Mouse (Mus musculus) heart, adult 11 months (tissue): ENCODE measurements at regions not wholly inside any gene's neighbourhood (a gene's known extent, or its start where the extent isn't known, plus 50 kb on each side); places are given as distances from the start of the nearest gene placed in this dataset.

Experiments used
- DNase-seq: peaks from one replicate; pipeline ENCODE4 v3.0.0; 2022

GRCm38 (mm10) chr13:51299047-51299760 is 109.2 kb upstream of the S1pr3 start:
- DNase-seq: peak; percentile 98

- no peak for DNase-seq
Measured at GRCm38 (mm10) chr13:51301476-51301875, 107.0 kb upstream of the S1pr3 start.

- no peak for DNase-seq
Measured at GRCm38 (mm10) chr13:51303112-51303511, 105.3 kb upstream of the S1pr3 start.

GRCm38 (mm10) chr13:51304631-51305030 is 103.8 kb upstream of the S1pr3 start:
- DNase-seq: peak; percentile 73

GRCm38 (mm10) chr13:51309446-51309845 is 99.0 kb upstream of the S1pr3 start:
- peak; percentile 40 for DNase-seq

- peak; percentile 96 for DNase-seq
Measured at GRCm38 (mm10) chr13:51310041-51310440, 98.4 kb upstream of the S1pr3 start.

- DNase-seq: peak; percentile 98
Measured at GRCm38 (mm10) chr13:51311679-51312255, 96.7 kb upstream of the S1pr3 start.

- peak; percentile 98 for DNase-seq
Measured at GRCm38 (mm10) chr13:51313129-51313850, 95.1 kb upstream of the S1pr3 start.

GRCm38 (mm10) chr13:51314541-51314977 is 93.9 kb upstream of the S1pr3 start:
- peak; percentile 99 for DNase-seq

GRCm38 (mm10) chr13:51315008-51315778 is 93.2 kb upstream of the S1pr3 start:
- DNase-seq: no peak

- DNase-seq: peak; percentile 89
Measured at GRCm38 (mm10) chr13:51315779-51316041, 92.7 kb upstream of the S1pr3 start.

- DNase-seq: peak; percentile 91
Measured at GRCm38 (mm10) chr13:51323058-51323715, 85.3 kb upstream of the S1pr3 start.

GRCm38 (mm10) chr13:51324714-51325113 is 83.7 kb upstream of the S1pr3 start:
- DNase-seq: peak; percentile 21

- DNase-seq: no peak
Measured at GRCm38 (mm10) chr13:51325298-51325697, 83.1 kb upstream of the S1pr3 start.

GRCm38 (mm10) chr13:51326128-51326527 is 82.3 kb upstream of the S1pr3 start:
- DNase-seq: no peak

GRCm38 (mm10) chr13:51328131-51328970 is 80.1 kb upstream of the S1pr3 start:
- peak; percentile 98 for DNase-seq

GRCm38 (mm10) chr13:51328971-51329346 is 79.5 kb upstream of the S1pr3 start:
- DNase-seq: peak; percentile 78

- peak; percentile 65 for DNase-seq
Measured at GRCm38 (mm10) chr13:51329717-51330116, 78.7 kb upstream of the S1pr3 start.

- peak; percentile 71 for DNase-seq
Measured at GRCm38 (mm10) chr13:51332271-51332670, 76.2 kb upstream of the S1pr3 start.

- DNase-seq: peak; percentile 87
Measured at GRCm38 (mm10) chr13:51333481-51333880, 75.0 kb upstream of the S1pr3 start.

GRCm38 (mm10) chr13:51336726-51337125 is 71.7 kb upstream of the S1pr3 start:
- peak; percentile 96 for DNase-seq

GRCm38 (mm10) chr13:51337931-51338330 is 70.5 kb upstream of the S1pr3 start:
- DNase-seq: peak; percentile 58
